Mouse (Mus musculus): ENCODE measurements at regions not wholly inside any gene's neighbourhood (a gene's known extent, or its start where the extent isn't known, plus 50 kb on each side); places are given as distances from the start of the nearest gene placed in this dataset.
A peak's percentile ranks its signal among the peaks of the same experiment; 100 is the strongest.

GRCm38 (mm10) chr12:86579716-86580115, 98.8 kb upstream of the Vash1 start:
- no peak for DNase-seq (ENCODE audit: low spot score)

GRCm38 (mm10) chr12:86580132-86580718, 98.3 kb upstream of the Vash1 start:
- no peak for DNase-seq (ENCODE audit: low spot score)

GRCm38 (mm10) chr12:86582076-86582475, 96.4 kb upstream of the Vash1 start:
- DNase-seq (ENCODE audit: low spot score), result no peak

GRCm38 (mm10) chr12:86588010-86588409, 90.5 kb upstream of the Vash1 start:
- no peak for DNase-seq (ENCODE audit: low spot score)

GRCm38 (mm10) chr12:86592509-86592908, 86.0 kb upstream of the Vash1 start:
- no peak for DNase-seq (ENCODE audit: low spot score)

- DNase-seq (ENCODE audit: low spot score), result no peak
Observed at GRCm38 (mm10) chr12:86594647-86595046, 83.9 kb upstream of the Vash1 start.

GRCm38 (mm10) chr12:86600041-86600440, 78.5 kb upstream of the Vash1 start:
- no peak for DNase-seq (ENCODE audit: low spot score)

- DNase-seq (ENCODE audit: low spot score), result no peak
Observed at GRCm38 (mm10) chr12:86603521-86603920, 75.0 kb upstream of the Vash1 start.

- DNase-seq (ENCODE audit: low spot score), result no peak
Observed at GRCm38 (mm10) chr12:86612431-86613040, 66.0 kb upstream of the Vash1 start.

- peak; percentile 9 for DNase-seq (ENCODE audit: low spot score)
Observed at GRCm38 (mm10) chr12:86614156-86614555, 64.3 kb upstream of the Vash1 start.

- no peak for DNase-seq (ENCODE audit: low spot score)
Observed at GRCm38 (mm10) chr12:86616327-86616726, 62.2 kb upstream of the Vash1 start.

- no peak for DNase-seq (ENCODE audit: low spot score)
Observed at GRCm38 (mm10) chr12:86624195-86624594, 54.3 kb upstream of the Vash1 start.

GRCm38 (mm10) chr12:86626684-86627083, 51.8 kb upstream of the Vash1 start:
- DNase-seq (ENCODE audit: low spot score), result no peak

- DNase-seq (ENCODE audit: low spot score), result no peak
Observed at GRCm38 (mm10) chr12:86628050-86628782, 50.3 kb upstream of the Vash1 start.
